In genomic region chr9:40268040-40268747, GRCm38 (mm10) we compare ENCODE assay signal across 11 mouse cellular contexts. TPM values are rescaled to one million over a fixed set of nuclear protein-coding genes. Genes with fewer than 3 reads are reported as not detected.
DNase-seq lines count a peak whose midpoint lies in the region; ATAC-seq and TF ChIP-seq lines count a peak whose summit lies in the region.
"Had no signal": no experiment of that assay in that cellular context is flagged by ENCODE, and none has a peak within 500 bp of the region (broad histone marks: within the 10 kb centered on the region; RNA-seq: fewer than 3 reads in every experiment).

No protein-coding gene starts in this region.

- H3K27ac ChIP-seq in forebrain, embryonic 13.5 days = peak overlapping the region; percentile 40; the same call in 1 of the 2 replicates

- H3K9me3 ChIP-seq in E14TG2a.4 (ENCODE audit: low read length) = no peaks in the 10 kb centered on the region
- H3K9me3 ChIP-seq in forebrain, embryonic 13.5 days (replicated peaks) = no peaks in the 10 kb centered on the region

- peaks cover 50% of the 10 kb centered on the region for H3K27me3 ChIP-seq in E14TG2a.4 (ENCODE audit: insufficient read depth, low read length)
- H3K27me3 ChIP-seq in forebrain, embryonic 13.5 days = no peaks in the 10 kb centered on the region

- peak overlapping the region; percentile 82 for H3K4me3 ChIP-seq in E14TG2a.4 (replicated peaks; ENCODE audit: low read length)
- peak overlapping the region; percentile 55 for H3K4me3 ChIP-seq in forebrain, embryonic 13.5 days

- no peaks in the 10 kb centered on the region for H3K36me3 ChIP-seq in E14TG2a.4 (ENCODE audit: insufficient read depth, low read length)
- H3K36me3 ChIP-seq in forebrain, embryonic 13.5 days (ENCODE audit: poor library complexity, severe bottlenecking) = no peaks in the 10 kb centered on the region

- H3K4me2 ChIP-seq in forebrain, embryonic 13.5 days = peak overlapping the region; percentile 82

- peak; percentile 13 for DNase-seq in gastrocnemius, postnatal 10 days
- no peak for DNase-seq in gastrocnemius, postnatal 25 days
- peak; percentile 7 for DNase-seq in mesoderm, embryonic 11.5 days (ENCODE audit: low read depth, low spot score)
- DNase-seq in ovary, postnatal 14 days (ENCODE audit: low spot score) = no peak
- no peak for DNase-seq in spleen, postnatal 10 days (ENCODE audit: low spot score in 2 of 2)
- DNase-seq in layer of hippocampus, adult 9-11 months = no peak
- DNase-seq: cerebellum, adult 9-10 months had no signal

- ATAC-seq in forebrain, embryonic 13.5 days = no peak; the same call in 1 of the 2 replicates

- no peak for TF ChIP-seq CTCF in E14TG2a.4 (conservative IDR thresholded peaks at IDR 0.05; ENCODE audit: low read length)

- H3K9ac ChIP-seq in forebrain, embryonic 13.5 days = peak overlapping the region; percentile 73; the same call in 1 of the 2 replicates

- 14% methylated on average over 21 of the region's 21 CpGs for WGBS in forebrain, embryonic 13.5 days

- peaks cover 20% of the 10 kb centered on the region for H3K4me1 ChIP-seq in E14TG2a.4 (replicated peaks; ENCODE audit: low read depth, low read length)
- H3K4me1 ChIP-seq in forebrain, embryonic 13.5 days = peaks cover 37% of the 10 kb centered on the region

RNA-seq across cellular contexts. Expression of gene Scn3b, which starts 0.8 kb away (rescaled TPM):
- total RNA-seq in gastrocnemius, postnatal 10 days (2021) = 1 to 10 TPM; 8.2 to 8.9 TPM
- total RNA-seq in gastrocnemius, postnatal 25 days (2021) = 1 to 10 TPM; 1.9 to 4.4 TPM
- polyA plus RNA-seq in forebrain, embryonic 13.5 days (2015; fragmentation: Nextera tagmentation; extraction: Ambion mirVana) = 35.7 and 45.7 TPM in 2 replicates
- total RNA-seq: megakaryocyte-erythroid progenitor cell, adult 5-6 weeks had no signal
- polyA plus RNA-seq: C2C12 had no signal

Comparison
In these comparisons a context has a peak if more than half of its experiments do, and no peak if none do; other contexts are left out.
1. DNase-seq: peak in gastrocnemius, postnatal 10 days (single experiment) and mesoderm, embryonic 11.5 days (single experiment); none in gastrocnemius, postnatal 25 days (single experiment), ovary, postnatal 14 days (single experiment), spleen, postnatal 10 days (0 of 2) and layer of hippocampus, adult 9-11 months (single experiment).